Mouse (Mus musculus): Measurements from ENCODE around the gene Cdc42se2.
A peak's percentile ranks its signal among the peaks of the same experiment; 100 is the strongest.

Gene Cdc42se2

GRCm38 (mm10) chr11:54793173-54793572, 5.7 kb upstream of the Cdc42se2 start:
- no peak for DNase-seq (ENCODE audit: low spot score in 2 of 2)

- DNase-seq (ENCODE audit: low spot score in 2 of 2) = no peak
Observed at GRCm38 (mm10) chr11:54791458-54791857, 4.0 kb upstream of the Cdc42se2 start.

- DNase-seq (ENCODE audit: low spot score in 2 of 2) = peak in 1 of 2 experiments; percentile 62
Observed at GRCm38 (mm10) chr11:54786858-54787487, 502 bp downstream of the Cdc42se2 start.

- DNase-seq (ENCODE audit: low spot score in 2 of 2) = no peak
Observed at GRCm38 (mm10) chr11:54785566-54785965, 1.9 kb downstream of the Cdc42se2 start.

GRCm38 (mm10) chr11:54784436-54784835, 3.0 kb downstream of the Cdc42se2 start:
- DNase-seq (ENCODE audit: low spot score in 2 of 2) = no peak

GRCm38 (mm10) chr11:54782253-54782652, 5.2 kb downstream of the Cdc42se2 start:
- no peak for DNase-seq (ENCODE audit: low spot score in 2 of 2)

GRCm38 (mm10) chr11:54779946-54780345, 7.5 kb downstream of the Cdc42se2 start:
- no peak for DNase-seq (ENCODE audit: low spot score in 2 of 2)

- DNase-seq (ENCODE audit: low spot score in 2 of 2) = no peak
Observed at GRCm38 (mm10) chr11:54778131-54778844, 9.2 kb downstream of the Cdc42se2 start.

GRCm38 (mm10) chr11:54777387-54778130, 9.9 kb downstream of the Cdc42se2 start:
- DNase-seq (ENCODE audit: low spot score in 2 of 2) = no peak

GRCm38 (mm10) chr11:54776735-54777333, 10.6 kb downstream of the Cdc42se2 start:
- DNase-seq (ENCODE audit: low spot score in 2 of 2) = no peak

GRCm38 (mm10) chr11:54776367-54776701, 11.1 kb downstream of the Cdc42se2 start:
- DNase-seq (ENCODE audit: low spot score in 2 of 2) = no peak

- no peak for DNase-seq (ENCODE audit: low spot score in 2 of 2)
Observed at GRCm38 (mm10) chr11:54775628-54776366, 11.7 kb downstream of the Cdc42se2 start.

GRCm38 (mm10) chr11:54774282-54775078, 13.0 kb downstream of the Cdc42se2 start:
- no peak for DNase-seq (ENCODE audit: low spot score in 2 of 2)

GRCm38 (mm10) chr11:54771549-54771948, 15.9 kb downstream of the Cdc42se2 start:
- DNase-seq (ENCODE audit: low spot score in 2 of 2) = no peak

- no peak for DNase-seq (ENCODE audit: low spot score in 2 of 2)
Observed at GRCm38 (mm10) chr11:54769843-54770242, 17.6 kb downstream of the Cdc42se2 start.

GRCm38 (mm10) chr11:54768116-54768690, 19.3 kb downstream of the Cdc42se2 start:
- no peak for DNase-seq (ENCODE audit: low spot score in 2 of 2)

- DNase-seq (ENCODE audit: low spot score in 2 of 2) = no peak
Observed at GRCm38 (mm10) chr11:54764759-54765158, 22.7 kb downstream of the Cdc42se2 start.

- DNase-seq (ENCODE audit: low spot score in 2 of 2) = no peak
Observed at GRCm38 (mm10) chr11:54764026-54764425, 23.4 kb downstream of the Cdc42se2 start.

GRCm38 (mm10) chr11:54762735-54763134, 24.7 kb downstream of the Cdc42se2 start:
- DNase-seq (ENCODE audit: low spot score in 2 of 2) = no peak

- DNase-seq (ENCODE audit: low spot score in 2 of 2) = no peak
Observed at GRCm38 (mm10) chr11:54757993-54758392, 29.5 kb downstream of the Cdc42se2 start.

Data from urinary bladder, postnatal 4 days (tissue).